Mouse (Mus musculus): ENCODE results near the gene Stkld1. TPM values are rescaled to one million over a fixed set of nuclear protein-coding genes. Genes with fewer than 3 reads are reported as not detected.
A peak's percentile ranks its signal among the peaks of the same experiment; 100 is the strongest.

Stkld1 gene
- total and polyA plus RNA-seq, 3 experiments, result 0.13 to 0.29 (median 0.19) TPM

DNA sequence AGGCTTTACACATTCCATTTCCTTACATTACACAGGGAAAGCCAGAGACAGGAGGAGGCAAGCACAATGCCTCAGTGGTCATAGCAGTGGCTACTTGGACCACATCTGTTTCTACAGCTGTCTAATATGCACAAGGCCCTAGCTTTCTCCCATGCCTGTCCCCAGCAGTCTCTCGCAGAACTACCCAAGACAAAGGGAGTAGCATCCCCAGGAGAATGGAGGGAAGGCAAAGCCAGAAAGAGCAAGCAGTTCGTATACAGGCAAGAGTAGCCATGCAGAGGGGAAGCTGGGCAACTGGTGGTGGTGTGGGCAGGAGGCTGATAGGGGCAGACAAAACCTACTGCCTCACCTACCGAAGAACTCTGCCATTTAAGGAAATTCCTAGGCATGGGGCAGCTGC lies 27.4 kb upstream of the Stkld1 start:
- Histone ChIP-seq H3K9ac (ENCODE audit: insufficient read depth, low read depth) (no peak overlapping the region), H3K4me1 (ENCODE audit: control insufficient read depth in 1 of 2, insufficient read depth in 2 of 2) (peaks cover 18 to 42% of the 10 kb centered on the region in 2 experiments)
- dilution Hi-C loops (cut with MboI; ENCODE audit: extremely low pct_ligation_motif_present, extremely low pct_unique_long_range_greater_than_20kb, low sequenced_read_pairs), result no loop called here

DNA sequence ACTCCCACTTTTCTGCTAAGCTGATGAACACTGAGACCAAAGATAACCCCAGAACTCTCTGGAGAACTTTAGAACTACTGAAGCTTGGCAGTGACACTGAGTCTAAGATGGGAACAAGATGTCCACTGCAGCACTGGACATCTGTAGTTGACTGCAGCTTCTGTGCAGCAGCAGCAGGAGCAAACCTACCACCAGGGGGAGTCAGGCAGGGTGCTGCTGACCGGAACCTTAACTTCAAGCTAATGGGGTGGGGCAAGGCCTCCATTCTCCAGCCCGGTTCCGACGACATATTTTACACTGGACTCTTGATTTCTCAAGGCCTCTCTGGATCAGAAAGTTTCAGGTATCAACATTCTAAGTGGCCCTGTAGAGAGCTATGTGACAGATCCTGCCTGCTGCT lies 26.7 kb upstream of the Stkld1 start:
- no peak for DNase-seq (ENCODE audit: extremely low read depth)
- peak overlapping the region; percentile 55 for H3K4me2 ChIP-seq (ENCODE audit: insufficient read depth, low read depth, poor library complexity, severe bottlenecking)
- H3K79me2 ChIP-seq (replicated peaks; ENCODE audit: control insufficient read depth, extremely low read depth, insufficient read depth, poor library complexity, severe bottlenecking), result peaks cover 44% of the 10 kb centered on the region
- in situ Hi-C loops (cut with MboI; ENCODE audit: low pct_ligation_motif_present, low pct_unique_long_range_greater_than_20kb, low sequenced_read_pairs), result no loop called here
- peaks cover 41 to 62% of the 10 kb centered on the region in 2 experiments for H3K36me3 ChIP-seq (replicated peaks in 1 of 2; ENCODE audit: control insufficient read depth in 1 of 2, insufficient read depth in 1 of 2, low read length in 1 of 2)
- no peak overlapping the region for H3K4me3 ChIP-seq (replicated peaks in 1 of 3; ENCODE audit: low read depth in 2 of 3, low read length in 2 of 3, poor library complexity in 1 of 3)
- H3K4me1 ChIP-seq (ENCODE audit: control insufficient read depth in 1 of 2, insufficient read depth in 2 of 2), result peaks cover 18 to 37% of the 10 kb centered on the region in 2 experiments
- H3K9ac ChIP-seq (ENCODE audit: insufficient read depth, low read depth), result peak overlapping the region; percentile 37; the same call in 1 of the 2 replicates
- TF ChIP-seq SIN3A (IDR thresholded peaks at IDR 0.05; ENCODE audit: low read length) (peak; percentile 45; the same call in 1 of the 2 replicates), ETS1 (conservative IDR thresholded peaks at IDR 0.05; ENCODE audit: low read depth, low read length) (no peak), CTCF (conservative IDR thresholded peaks at IDR 0.05 in 1 of 2, IDR thresholded peaks at IDR 0.05 in 1 of 2; ENCODE audit: low read depth in 2 of 2, low read length in 2 of 2) (peak; percentile 65 to 79), RAD21 (IDR thresholded peaks at IDR 0.05; ENCODE audit: low read depth, low read length) (peak; percentile 7; the same call in 1 of the 2 replicates), MAZ (IDR thresholded peaks at IDR 0.05; ENCODE audit: low read depth, low read length) (0 out of 2 replicates have a peak, but pooled peaks have one; percentile 38), EP300 (IDR thresholded peaks at IDR 0.05; ENCODE audit: low read length) (no peak), ZC3H11A (IDR thresholded peaks at IDR 0.05; ENCODE audit: low read depth, low read length) (no peak), SMC3 (IDR thresholded peaks at IDR 0.05; ENCODE audit: low read depth, low read length) (peak; percentile 47)
- H3K27me3 ChIP-seq (replicated peaks), result no peaks in the 10 kb centered on the region
- no peak overlapping the region for H3K27ac ChIP-seq (ENCODE audit: insufficient read depth, low read depth)
- no peaks in the 10 kb centered on the region for H3K9me3 ChIP-seq (replicated peaks; ENCODE audit: low read length)
- dilution Hi-C loops (cut with MboI; ENCODE audit: extremely low pct_ligation_motif_present, extremely low pct_unique_long_range_greater_than_20kb, low sequenced_read_pairs), result no loop called here

More for the DNA sequence above, 27.4 kb upstream of the Stkld1 start:
- H3K27me3 ChIP-seq (replicated peaks), result no peaks in the 10 kb centered on the region
- no peak overlapping the region for H3K4me2 ChIP-seq (ENCODE audit: insufficient read depth, low read depth, poor library complexity, severe bottlenecking)
- TF ChIP-seq JUN (IDR thresholded peaks at IDR 0.05; ENCODE audit: insufficient read depth, low read depth, low read length), result no peak
- no peak for TF ChIP-seq MYC (IDR thresholded peaks at IDR 0.05; ENCODE audit: low read depth, low read length)
- TF ChIP-seq HCFC1 (IDR thresholded peaks at IDR 0.05; ENCODE audit: low read depth, low read length), result no peak
- TF ChIP-seq RCOR1 (conservative IDR thresholded peaks at IDR 0.05; ENCODE audit: low read depth, low read length), result no peak
- no peak for TF ChIP-seq USF2 (conservative IDR thresholded peaks at IDR 0.05; ENCODE audit: low read depth, low read length)
- no peak for TF ChIP-seq SMC3 (IDR thresholded peaks at IDR 0.05; ENCODE audit: low read depth, low read length)
- H3K79me2 ChIP-seq (replicated peaks; ENCODE audit: control insufficient read depth, extremely low read depth, insufficient read depth, poor library complexity, severe bottlenecking), result peaks cover 44% of the 10 kb centered on the region
- H3K36me3 ChIP-seq (replicated peaks in 1 of 2; ENCODE audit: control insufficient read depth in 1 of 2, insufficient read depth in 1 of 2, low read length in 1 of 2), result peaks cover 34 to 59% of the 10 kb centered on the region in 2 experiments
- H3K27ac ChIP-seq (ENCODE audit: insufficient read depth, low read depth), result no peak overlapping the region
- H3K9me3 ChIP-seq (replicated peaks; ENCODE audit: low read length), result no peaks in the 10 kb centered on the region
- no peak overlapping the region for H3K4me3 ChIP-seq (replicated peaks in 1 of 3; ENCODE audit: low read depth in 2 of 3, low read length in 2 of 3, poor library complexity in 1 of 3)
- in situ Hi-C loops (cut with MboI; ENCODE audit: low pct_ligation_motif_present, low pct_unique_long_range_greater_than_20kb, low sequenced_read_pairs), result no loop called here
- DNase-seq (ENCODE audit: extremely low read depth), result no peak

Data from CH12.LX (cell line).